ENCODE assay signal across 9 mouse cellular contexts in the genomic region with DNA sequence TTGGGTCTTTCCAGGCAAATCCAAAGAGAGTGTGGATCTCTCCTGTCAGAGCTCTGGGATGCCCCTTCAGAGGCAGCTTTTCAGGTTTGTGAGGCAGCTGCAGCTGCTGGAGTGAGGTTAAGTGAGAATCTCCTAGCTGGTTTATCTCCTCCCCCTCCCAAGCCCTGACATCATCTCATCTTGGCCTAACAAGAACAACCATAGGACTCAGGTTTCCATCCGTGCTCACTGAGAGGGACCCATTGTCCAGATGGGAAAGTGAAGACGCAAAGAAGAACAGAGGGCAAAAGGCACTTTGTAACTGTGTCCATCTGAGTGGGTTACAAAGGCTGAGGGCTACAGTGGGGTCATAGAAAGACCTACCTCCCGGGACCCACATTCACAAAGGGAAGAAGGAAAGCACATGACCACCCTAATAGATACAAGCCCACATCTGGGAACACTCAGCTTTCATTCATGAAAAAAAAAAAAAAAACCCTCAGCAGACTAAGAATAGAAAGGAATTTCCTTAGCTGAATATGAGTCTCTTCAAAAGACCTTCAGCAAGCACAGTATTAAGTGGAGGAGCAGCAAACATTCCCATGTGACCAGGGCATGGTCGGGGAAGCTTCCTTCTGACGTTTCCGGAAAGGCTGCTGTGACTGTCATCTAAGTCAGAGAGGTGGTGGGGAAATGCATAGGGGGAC. TPM values are rescaled to one million over a fixed set of nuclear protein-coding genes. Genes with fewer than 3 reads are reported as not detected.
DNase-seq lines count a peak whose midpoint lies in the region; ATAC-seq and TF ChIP-seq lines count a peak whose summit lies in the region.
"Had no signal": no experiment of that assay in that cellular context is flagged by ENCODE, and none has a peak within 500 bp of the region (broad histone marks: within the 10 kb centered on the region; RNA-seq: fewer than 3 reads in every experiment).

No protein-coding gene starts in this region.

- intact Hi-C loops in gastrocnemius, adult 2 months (cut with DNase I), result no loop called here
- intact Hi-C loops in left cerebral cortex, postnatal 36 days (cut with DNase I), result no loop called here

- H3K4me2 ChIP-seq in embryonic facial prominence, embryonic 11.5 days (ENCODE audit: low read depth, low read length), result no peak overlapping the region
- no peak overlapping the region for H3K4me2 ChIP-seq in lung, postnatal 0 days (replicated peaks; ENCODE audit: low read depth, low read length)
- H3K4me2 ChIP-seq in midbrain, embryonic 15.5 days, result no peak overlapping the region
- H3K4me2 ChIP-seq: liver, embryonic 13.5 days had no signal

- TF ChIP-seq CTCF in gastrocnemius, adult 2 months (IDR thresholded peaks at IDR 0.05), result no peak
- TF ChIP-seq CTCF in lung, postnatal 0 days (IDR thresholded peaks at IDR 0.05), result no peak

- no peaks in the 10 kb centered on the region for H3K36me3 ChIP-seq in embryonic facial prominence, embryonic 11.5 days (replicated peaks; ENCODE audit: control insufficient read depth, insufficient read depth, low read depth, low read length)
- H3K36me3 ChIP-seq in lung, postnatal 0 days (ENCODE audit: insufficient read depth, low read length), result no peaks in the 10 kb centered on the region
- H3K36me3 ChIP-seq in midbrain, embryonic 15.5 days (replicated peaks), result no peaks in the 10 kb centered on the region
- H3K36me3 ChIP-seq: liver, embryonic 13.5 days had no signal

- peak; percentile 52 for TF ChIP-seq EP300 in lung, postnatal 0 days (IDR thresholded peaks at IDR 0.05)

- H3K4me1 ChIP-seq in embryonic facial prominence, embryonic 11.5 days (ENCODE audit: control insufficient read depth, insufficient read depth, low read length), result no peaks in the 10 kb centered on the region
- H3K4me1 ChIP-seq in lung, postnatal 0 days (ENCODE audit: insufficient read depth, low read depth, low read length), result no peaks in the 10 kb centered on the region
- no peaks in the 10 kb centered on the region for H3K4me1 ChIP-seq in midbrain, embryonic 15.5 days
- H3K4me1 ChIP-seq: liver, embryonic 13.5 days had no signal

- peak; percentile 27 for DNase-seq in gastrocnemius, adult 2 months
- no peak for DNase-seq in gastrocnemius, postnatal 4 days (ENCODE audit: low spot score in 2 of 2)
- peak; percentile 80 for DNase-seq in embryonic facial prominence, embryonic 11.5 days (ENCODE audit: low spot score)
- DNase-seq in kidney, adult 18-20 months, result peak; percentile 18
- DNase-seq in lung, postnatal 0 days (ENCODE audit: low spot score), result peak; percentile 76
- DNase-seq in left cerebral cortex, adult 18-20 months (ENCODE audit: low spot score in 2 of 2), result no peak
- DNase-seq in left cerebral cortex, postnatal 36 days (ENCODE audit: low spot score in 2 of 2), result no peak
- DNase-seq: liver, embryonic 13.5 days had no signal

- no peaks in the 10 kb centered on the region for H3K9me3 ChIP-seq in embryonic facial prominence, embryonic 11.5 days (replicated peaks; ENCODE audit: control insufficient read depth, low read length)
- no peaks in the 10 kb centered on the region for H3K9me3 ChIP-seq in lung, postnatal 0 days (ENCODE audit: low read length)
- no peaks in the 10 kb centered on the region for H3K9me3 ChIP-seq in midbrain, embryonic 15.5 days
- H3K9me3 ChIP-seq: liver, embryonic 13.5 days had no signal

- ATAC-seq in embryonic facial prominence, embryonic 11.5 days (replicated peaks; ENCODE audit: insufficient number of reproducible peaks, low FRiP score, low TSS enrichment, low read depth), result peak; percentile 16; the same call in 1 of the 2 replicates
- peak; percentile 82 for ATAC-seq in lung, postnatal 0 days
- ATAC-seq in midbrain, embryonic 15.5 days (replicated peaks), result no peak

- H3K27me3 ChIP-seq in embryonic facial prominence, embryonic 11.5 days (ENCODE audit: control insufficient read depth, insufficient read depth, low read length), result no peaks in the 10 kb centered on the region
- no peaks in the 10 kb centered on the region for H3K27me3 ChIP-seq in lung, postnatal 0 days (replicated peaks; ENCODE audit: insufficient read depth, low read length)
- H3K27me3 ChIP-seq in midbrain, embryonic 15.5 days (replicated peaks), result no peaks in the 10 kb centered on the region
- H3K27me3 ChIP-seq: liver, embryonic 13.5 days had no signal

- 22% methylated on average over 6 of the region's 6 CpGs for WGBS in embryonic facial prominence, embryonic 11.5 days
- 26% methylated on average over 6 of the region's 6 CpGs for WGBS in lung, postnatal 0 days
- 68% methylated on average over 6 of the region's 6 CpGs for WGBS in midbrain, embryonic 15.5 days

- no peak overlapping the region for H3K4me3 ChIP-seq in gastrocnemius, adult 2 months
- no peak overlapping the region for H3K4me3 ChIP-seq in embryonic facial prominence, embryonic 11.5 days (ENCODE audit: low read depth, low read length)
- H3K4me3 ChIP-seq in lung, postnatal 0 days (ENCODE audit: low read depth, low read length), result no peak overlapping the region
- no peak overlapping the region for H3K4me3 ChIP-seq in midbrain, embryonic 15.5 days
- H3K4me3 ChIP-seq: liver, embryonic 13.5 days had no signal

- H3K9ac ChIP-seq in embryonic facial prominence, embryonic 11.5 days (replicated peaks; ENCODE audit: low read length), result no peak overlapping the region
- H3K9ac ChIP-seq in lung, postnatal 0 days (replicated peaks; ENCODE audit: low read depth), result no peak overlapping the region
- H3K9ac ChIP-seq in midbrain, embryonic 15.5 days, result no peak overlapping the region
- H3K9ac ChIP-seq: liver, embryonic 13.5 days had no signal

- H3K27ac ChIP-seq in gastrocnemius, adult 2 months, result peak overlapping the region; percentile 63
- H3K27ac ChIP-seq in embryonic facial prominence, embryonic 11.5 days (replicated peaks; ENCODE audit: low read depth, low read length), result no peak overlapping the region
- H3K27ac ChIP-seq in lung, postnatal 0 days (ENCODE audit: low read length), result peak overlapping the region; percentile 51; the same call in 1 of the 2 replicates
- no peak overlapping the region for H3K27ac ChIP-seq in midbrain, embryonic 15.5 days
- H3K27ac ChIP-seq: liver, embryonic 13.5 days had no signal

RNA-seq across cellular contexts. Expression of a gene that starts 44.9 kb away (rescaled TPM):
- total RNA-seq in gastrocnemius, adult 2 months (2021), result under 1 TPM in 1 of 2 experiments, not detected in 1; 0.25 TPM
- total RNA-seq in gastrocnemius, postnatal 4 days (2021), result 1 to 10 TPM; 5.1 to 7.4 TPM
- 65.1 and 67.4 TPM in 2 replicates for polyA plus RNA-seq in embryonic facial prominence, embryonic 11.5 days (2014; fragmentation: Nextera tagmentation; extraction: Ambion mirVana)
- 2.4 and 4.1 TPM in 2 replicates for polyA plus RNA-seq in lung, postnatal 0 days (2015; fragmentation: Nextera tagmentation; extraction: Ambion mirVana)
- under 1 TPM; 0.37 to 0.79 TPM for total RNA-seq in left cerebral cortex, adult 18-20 months (2021)
- 1 to 10 TPM; 1.3 to 1.4 TPM for total RNA-seq in left cerebral cortex, postnatal 36 days (2021)
- 11.6 and 13.0 TPM in 2 replicates for polyA plus RNA-seq in midbrain, embryonic 15.5 days (2015; fragmentation: Nextera tagmentation; extraction: Ambion mirVana)

RNA-seq across cellular contexts. Expression of a gene that starts 45.0 kb away (rescaled TPM):
- total RNA-seq in gastrocnemius, adult 2 months (2021), result 10 to 100 TPM in 1 of 2 experiments, 1 to 10 TPM in 1; 7.8 to 12.9 TPM
- 10 to 100 TPM; 25.8 to 29.1 TPM for total RNA-seq in gastrocnemius, postnatal 4 days (2021)
- 62.6 and 66.3 TPM in 2 replicates for polyA plus RNA-seq in embryonic facial prominence, embryonic 11.5 days (2014; fragmentation: Nextera tagmentation; extraction: Ambion mirVana)
- 33.8 and 35.2 TPM in 2 replicates for polyA plus RNA-seq in lung, postnatal 0 days (2015; fragmentation: Nextera tagmentation; extraction: Ambion mirVana)
- 10 to 100 TPM; 75.9 to 85.0 TPM for total RNA-seq in left cerebral cortex, adult 18-20 months (2021)
- total RNA-seq in left cerebral cortex, postnatal 36 days (2021), result 10 to 100 TPM; 71.1 to 83.8 TPM
- 97.4 and 104 TPM in 2 replicates for polyA plus RNA-seq in midbrain, embryonic 15.5 days (2015; fragmentation: Nextera tagmentation; extraction: Ambion mirVana)

RNA-seq across cellular contexts. Expression of a gene that starts 45.2 kb away (rescaled TPM):
- 1 to 10 TPM; 1.0 to 1.1 TPM for total RNA-seq in gastrocnemius, adult 2 months (2021)
- 1 to 10 TPM; 2.9 to 5.0 TPM for total RNA-seq in gastrocnemius, postnatal 4 days (2021)
- polyA plus RNA-seq in embryonic facial prominence, embryonic 11.5 days (2014; fragmentation: Nextera tagmentation; extraction: Ambion mirVana), result 20.1 and 20.2 TPM in 2 replicates
- 3.1 and 3.2 TPM in 2 replicates for polyA plus RNA-seq in lung, postnatal 0 days (2015; fragmentation: Nextera tagmentation; extraction: Ambion mirVana)
- 1 to 10 TPM; 2.4 to 2.8 TPM for total RNA-seq in left cerebral cortex, adult 18-20 months (2021)
- 1 to 10 TPM; 2.4 to 3.2 TPM for total RNA-seq in left cerebral cortex, postnatal 36 days (2021)
- polyA plus RNA-seq in midbrain, embryonic 15.5 days (2015; fragmentation: Nextera tagmentation; extraction: Ambion mirVana), result 16.7 and 16.9 TPM in 2 replicates

Comparison
In these comparisons a context has a peak if more than half of its experiments do, and no peak if none do; other contexts are left out.
1. DNase-seq: peak in gastrocnemius, adult 2 months (single experiment), embryonic facial prominence, embryonic 11.5 days (single experiment), kidney, adult 18-20 months (single experiment) and lung, postnatal 0 days (single experiment); none in gastrocnemius, postnatal 4 days (0 of 2), left cerebral cortex, adult 18-20 months (0 of 2) and left cerebral cortex, postnatal 36 days (0 of 2).
2. H3K27ac ChIP-seq: peak in gastrocnemius, adult 2 months (single experiment) and lung, postnatal 0 days (single experiment); none in embryonic facial prominence, embryonic 11.5 days (single experiment) and midbrain, embryonic 15.5 days (single experiment).